Mouse (Mus musculus) macrophage (primary cell): Measurements from ENCODE around the gene Grasp. TPM values are rescaled to one million over a fixed set of nuclear protein-coding genes. Genes with fewer than 3 reads are reported as not detected.

Experiments
- H3K27ac ChIP-seq: fragments of 350-480 bp; formaldehyde crosslinking; 2 replicates; pipeline ENCODE4 v1.9.0; 2021
- H3K36me3 ChIP-seq: fragments of 350-480 bp; formaldehyde crosslinking; 2 replicates; pipeline ENCODE4 v1.9.0; 2021; ENCODE audit errors: inconsistent target
- H3K4me3 ChIP-seq: fragments of 350-480 bp; formaldehyde crosslinking; 2 replicates; pipeline ENCODE4 v1.9.0; 2021; ENCODE audit errors: inconsistent target
- H3K79me2 ChIP-seq: fragments of 350-480 bp; formaldehyde crosslinking; 2 replicates; pipeline ENCODE4 v1.9.0; 2021; ENCODE audit errors: inconsistent target
- WGBS: methylation state at CpG from one replicate; pipeline ENCODE4 v1.1.7; 2026; ENCODE audit warnings: inconsistent platforms; ENCODE audit not compliant: missing documents; 5-methylcytosine and 5-hydroxymethylcytosine counted together
- polyA plus RNA-seq: library from polyadenylated mRNA; stranded (reverse); fragments of 250-400 nt; gene quantifications from 3 replicates; pipeline ENCODE4 v1.2.4, GENCODE M21; 2018; ENCODE audit warnings: inconsistent platforms
- total RNA-seq, 78 experiments: library from RNA; depleted of rRNA; stranded (reverse); fragments of 250-400 nt; gene quantifications; 1 replicate in 9 of 78; 2 replicates in 24 of 78; 3 replicates in 43 of 78; 4 replicates in 2 of 78; pipeline ENCODE4 v1.2.4; 2018; ENCODE audit warnings: inconsistent platforms in 56 of 78

Gene Grasp
- under 1 TPM in 9 of 26 experiments, not detected in 17; 0.29 to 0.87 (median 0.66) TPM for total RNA-seq (2018; cell fraction: chromatin; rRNA removed)
- total RNA-seq (2018; cell fraction: cytosol; rRNA removed), result 1 to 10 TPM in 1 of 26 experiments, under 1 TPM in 24, not detected in 1; 0.04 to 1.0 (median 0.21) TPM
- total RNA-seq (2018; cell fraction: nucleus; rRNA removed), result under 1 TPM in 17 of 26 experiments, not detected in 9; 0.22 to 0.94 (median 0.65) TPM
- polyA plus RNA-seq, result 0.26 to 0.36 TPM in 2 of 3 replicates, not detected in the other

- no peak within 1 kb of the TSS for H3K27ac ChIP-seq
- WGBS, result 1% methylated on average over 68 of the region's 77 CpGs
Measured at GRCm38 (mm10) chr15:101224006-101224906, at the start of gene Grasp. Grasp (plus strand) TSS chr15:101224188.

GRCm38 (mm10) chr15:101174294-101175130 is 49.5 kb upstream of the Grasp start:
- peak overlapping the region; percentile 69 for H3K4me3 ChIP-seq
- 0 out of 2 replicates have a peak overlapping the region, but pooled peaks have one; percentile 17 for H3K27ac ChIP-seq
- H3K79me2 ChIP-seq, result peaks cover 53% of the 10 kb centered on the region
- no peaks in the 10 kb centered on the region for H3K36me3 ChIP-seq
- 1% methylated on average over 44 of the region's 46 CpGs for WGBS

More at GRCm38 (mm10) chr15:101224006-101224906, at the start of gene Grasp:
- Histone ChIP-seq H3K4me3 (peak within 1 kb of the TSS; percentile 17; the same call in 1 of the 2 replicates), H3K36me3 (no peaks in the 10 kb centered on the region), H3K79me2 (no peaks in the 10 kb centered on the region)

- 18% methylated on average over 5 of the region's 5 CpGs for WGBS
- H3K4me3 ChIP-seq, result peak overlapping the region; percentile 69
- no peaks in the 10 kb centered on the region for H3K36me3 ChIP-seq
- no peak overlapping the region for H3K27ac ChIP-seq
- H3K79me2 ChIP-seq, result peaks cover 59% of the 10 kb centered on the region
Measured at GRCm38 (mm10) chr15:101175131-101175460, 48.9 kb upstream of the Grasp start.

GRCm38 (mm10) chr15:101175613-101176283 is 48.2 kb upstream of the Grasp start:
- WGBS, result 31% methylated on average over 16 of the region's 17 CpGs

GRCm38 (mm10) chr15:101176284-101176680 is 47.7 kb upstream of the Grasp start:
- H3K79me2 ChIP-seq, result peaks cover 71% of the 10 kb centered on the region
- no peaks in the 10 kb centered on the region for H3K36me3 ChIP-seq
- H3K27ac ChIP-seq, result no peak overlapping the region
- no peak overlapping the region for H3K4me3 ChIP-seq
- WGBS, result 28% methylated on average over 3 of the region's 3 CpGs

More at GRCm38 (mm10) chr15:101175613-101176283, 48.2 kb upstream of the Grasp start:
- Histone ChIP-seq H3K4me3 (peak overlapping the region; percentile 69; the same call in 1 of the 2 replicates), H3K27ac (no peak overlapping the region), H3K79me2 (peaks cover 65% of the 10 kb centered on the region), H3K36me3 (no peaks in the 10 kb centered on the region)

GRCm38 (mm10) chr15:101176795-101177691 is 46.9 kb upstream of the Grasp start:
- WGBS, result 60% methylated on average over 8 of the region's 8 CpGs
- Histone ChIP-seq H3K36me3 (no peaks in the 10 kb centered on the region), H3K27ac (no peak overlapping the region), H3K4me3 (no peak overlapping the region), H3K79me2 (peaks cover 78% of the 10 kb centered on the region)

- Histone ChIP-seq H3K4me3 (no peak overlapping the region), H3K79me2 (peaks cover 100% of the 10 kb centered on the region), H3K36me3 (no peaks in the 10 kb centered on the region), H3K27ac (no peak overlapping the region)
- WGBS, result 64% methylated on average over 15 of the region's 15 CpGs
Measured at GRCm38 (mm10) chr15:101180363-101181105, 43.5 kb upstream of the Grasp start.

- Histone ChIP-seq H3K79me2 (peaks cover 100% of the 10 kb centered on the region), H3K36me3 (no peaks in the 10 kb centered on the region), H3K4me3 (no peak overlapping the region), H3K27ac (no peak overlapping the region)
- WGBS, result 81% methylated on average over 5 of the region's 5 CpGs
Measured at GRCm38 (mm10) chr15:101181106-101181466, 42.9 kb upstream of the Grasp start.

GRCm38 (mm10) chr15:101181500-101181899 is 42.5 kb upstream of the Grasp start:
- Histone ChIP-seq H3K79me2 (peaks cover 100% of the 10 kb centered on the region), H3K4me3 (no peak overlapping the region), H3K27ac (no peak overlapping the region), H3K36me3 (no peaks in the 10 kb centered on the region)
- 98% methylated on average over 4 of the region's 4 CpGs for WGBS

- WGBS, result 92% methylated on average over 4 of the region's 5 CpGs
- no peaks in the 10 kb centered on the region for H3K36me3 ChIP-seq
- no peak overlapping the region for H3K4me3 ChIP-seq
- peaks cover 90% of the 10 kb centered on the region for H3K79me2 ChIP-seq
- no peak overlapping the region for H3K27ac ChIP-seq
Measured at GRCm38 (mm10) chr15:101182676-101183075, 41.3 kb upstream of the Grasp start.

GRCm38 (mm10) chr15:101184300-101184699 is 39.7 kb upstream of the Grasp start:
- WGBS, result 96% methylated on average over 8 of the region's 8 CpGs
- peaks cover 86% of the 10 kb centered on the region for H3K79me2 ChIP-seq

GRCm38 (mm10) chr15:101185549-101185948 is 38.4 kb upstream of the Grasp start:
- Histone ChIP-seq H3K4me3 (no peak overlapping the region), H3K36me3 (no peaks in the 10 kb centered on the region), H3K27ac (no peak overlapping the region), H3K79me2 (peaks cover 85% of the 10 kb centered on the region)
- WGBS, result 91% methylated on average over 3 of the region's 3 CpGs

More at GRCm38 (mm10) chr15:101184300-101184699, 39.7 kb upstream of the Grasp start:
- Histone ChIP-seq H3K4me3 (no peak overlapping the region), H3K27ac (no peak overlapping the region), H3K36me3 (no peaks in the 10 kb centered on the region)

- Histone ChIP-seq H3K4me3 (no peak overlapping the region), H3K27ac (no peak overlapping the region), H3K36me3 (no peaks in the 10 kb centered on the region), H3K79me2 (peaks cover 73% of the 10 kb centered on the region)
- WGBS, result 13% methylated on average over 5 of the region's 5 CpGs
Measured at GRCm38 (mm10) chr15:101187907-101188306, 36.1 kb upstream of the Grasp start.
